Mouse (Mus musculus): ENCODE data around the gene Parvb. TPM values are rescaled to one million over a fixed set of nuclear protein-coding genes. Genes with fewer than 3 reads are reported as not detected.
A peak's percentile ranks its signal among the peaks of the same experiment; 100 is the strongest.

Gene Parvb
- 10 to 100 TPM; 33.2 to 42.1 TPM for total RNA-seq (2021)
- long read RNA-seq, experiment 1, partial matches to known transcripts: 0 of 6 reads
- long read RNA-seq, experiment 1, other reads (novel, unspliced or antisense): 6 of 6 reads
- long read RNA-seq, experiment 2, partial matches to known transcripts: 0 of 3 reads
- long read RNA-seq, experiment 2, other reads (novel, unspliced or antisense): 3 of 3 reads

DNA sequence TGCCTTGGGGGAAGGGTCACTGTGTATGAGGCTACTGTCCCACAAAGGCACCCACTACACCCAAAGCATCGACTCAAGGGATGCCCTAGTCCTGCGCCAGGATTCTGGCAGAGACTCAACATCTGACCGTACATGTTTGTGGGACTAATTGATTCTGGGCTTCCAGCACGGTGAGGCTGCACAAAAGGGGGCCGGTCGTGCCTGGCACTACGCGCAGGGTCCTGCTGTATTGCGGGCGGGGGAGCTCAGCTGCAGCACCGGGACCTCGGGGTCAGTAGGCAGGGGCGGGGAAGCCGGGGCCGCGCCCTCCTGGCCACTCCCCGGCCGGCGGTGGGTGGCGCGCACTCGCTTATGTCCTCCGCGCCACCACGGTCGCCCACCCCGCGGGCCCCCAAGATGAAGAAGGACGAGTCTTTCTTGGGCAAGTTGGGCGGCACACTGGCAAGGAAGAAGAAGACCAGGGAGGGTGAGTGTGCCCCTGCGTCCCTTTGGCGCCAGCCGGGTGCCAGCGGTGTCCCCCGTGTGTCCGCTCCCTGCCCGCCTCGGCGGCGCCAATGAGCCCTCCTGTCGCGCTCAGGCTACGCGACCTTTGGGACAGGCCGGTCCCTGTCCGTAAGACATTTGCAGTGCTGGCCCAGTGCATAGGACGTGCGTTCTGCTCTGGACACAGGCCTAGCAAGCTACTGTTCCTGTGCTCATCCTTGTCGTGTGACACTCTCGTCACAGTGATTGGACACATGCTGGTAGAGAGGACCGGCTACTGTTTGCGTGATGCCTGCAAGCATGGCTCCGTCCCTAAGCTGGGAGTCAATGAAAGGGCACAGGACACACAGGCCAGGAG lies at the start of gene Parvb:
Gene Parvb (plus strand): TSS at position 323 of the 841 bp plus-strand sequence.
- DNase-seq: peak; percentile 72

GRCm38 (mm10) chr15:84183967-84184366 lies 47.9 kb upstream of the Parvb start:
- DNase-seq: peak; percentile 46

DNA sequence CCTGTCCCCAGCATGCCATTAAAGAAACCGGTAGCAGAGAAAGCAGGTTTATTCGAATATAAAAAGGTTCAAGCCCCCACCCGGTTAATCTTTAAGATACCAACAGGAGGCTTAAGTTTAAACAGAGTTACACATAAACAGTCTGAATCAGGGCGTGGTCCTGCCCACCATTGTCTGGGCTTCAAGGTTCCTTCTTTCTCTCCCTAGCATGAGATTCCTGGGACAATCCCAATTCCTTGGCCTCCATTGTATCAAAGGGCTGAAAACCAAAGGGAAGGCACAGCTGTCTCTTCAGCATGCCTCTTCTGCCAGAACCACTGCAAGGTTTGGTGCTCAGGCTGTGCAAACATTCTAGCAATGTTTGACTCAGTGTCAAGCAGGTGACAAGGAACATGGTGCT lies 45.6 kb upstream of the Parvb start:
- DNase-seq: no peak

- no peak for DNase-seq
These were observed 42.8 kb upstream of the Parvb start for GRCm38 (mm10) chr15:84188887-84189530.

DNA sequence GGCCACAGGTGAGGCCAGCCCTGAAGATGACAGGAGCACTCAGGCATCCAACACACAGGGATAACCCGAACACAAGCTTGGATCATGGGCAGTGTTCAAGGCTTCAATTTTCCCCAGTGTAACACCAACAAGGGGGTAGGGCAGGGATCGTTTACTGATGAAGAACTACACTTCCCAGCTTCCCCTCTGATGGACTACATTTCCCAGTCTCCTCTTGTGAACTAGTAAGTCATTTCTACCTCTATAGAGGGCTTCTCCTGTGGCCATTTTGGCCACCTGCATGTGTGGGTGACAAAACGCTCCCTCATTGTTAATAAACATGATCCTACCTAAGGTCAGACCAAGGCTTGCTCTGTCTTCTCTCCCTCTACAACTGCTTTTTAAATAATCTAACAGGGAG lies 42.0 kb upstream of the Parvb start:
- no peak for DNase-seq

GRCm38 (mm10) chr15:84191724-84192057 lies 40.2 kb upstream of the Parvb start:
- DNase-seq: no peak

GRCm38 (mm10) chr15:84192058-84192791 lies 39.6 kb upstream of the Parvb start, which contains the start of gene Samm50:
Gene Samm50, plus strand, starts transcription at chr15:84192241.
- DNase-seq: peak; percentile 93

DNA sequence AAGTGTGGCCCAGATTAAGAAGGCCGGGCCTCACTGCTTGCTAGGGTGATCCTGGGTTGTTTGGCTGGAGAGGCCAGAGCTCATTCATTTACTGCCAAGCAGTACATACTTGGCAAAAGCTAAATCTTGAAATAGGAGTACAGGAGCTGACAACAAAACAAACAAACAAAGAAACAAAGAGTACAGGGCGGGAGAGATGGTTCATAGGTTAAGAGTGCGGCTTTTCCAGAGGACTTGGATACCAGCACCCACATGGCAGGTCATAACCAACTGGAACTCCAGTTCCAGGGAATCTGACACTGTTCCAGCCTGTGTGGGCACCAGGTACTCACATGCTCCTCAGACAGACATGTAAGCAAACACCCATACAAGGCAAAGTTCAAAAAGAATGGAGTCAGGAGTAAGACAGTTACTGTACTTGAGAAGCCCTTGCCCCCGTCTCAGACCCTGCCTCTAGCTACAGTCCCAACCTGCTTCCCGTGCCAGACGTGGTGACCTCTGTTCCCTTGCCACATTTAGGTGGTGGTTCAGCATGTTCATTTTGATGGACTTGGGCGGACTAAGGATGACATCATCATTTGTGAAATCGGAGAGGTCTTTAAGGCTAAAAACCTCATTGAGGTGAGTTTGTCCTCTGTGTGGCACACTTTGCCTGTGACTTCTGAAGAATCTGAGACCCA lies 35.2 kb upstream of the Parvb start:
- no peak for DNase-seq

GRCm38 (mm10) chr15:84207327-84207726 lies 24.5 kb upstream of the Parvb start:
- DNase-seq: no peak

- DNase-seq: no peak
These were observed 22.1 kb upstream of the Parvb start for GRCm38 (mm10) chr15:84209517-84210412.

DNA sequence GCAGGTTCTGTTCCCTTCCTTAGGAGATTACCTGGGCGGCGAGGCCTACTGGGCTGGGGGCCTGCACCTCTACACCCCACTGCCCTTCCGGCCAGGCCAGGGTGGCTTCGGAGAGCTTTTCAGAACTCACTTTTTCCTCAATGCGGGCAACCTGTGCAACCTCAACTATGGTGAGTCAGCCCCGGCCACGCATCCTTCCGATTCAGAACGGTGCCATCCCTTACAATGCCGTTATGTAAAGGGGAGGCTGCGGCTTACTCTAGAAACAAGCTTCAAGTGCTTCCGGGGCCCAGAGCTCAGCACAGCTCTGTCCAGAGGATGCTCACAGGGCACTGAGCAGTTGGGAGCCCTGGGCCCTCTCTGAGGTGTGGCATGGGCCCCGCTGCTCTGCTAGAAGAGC lies 21.4 kb upstream of the Parvb start:
- DNase-seq: no peak

DNA sequence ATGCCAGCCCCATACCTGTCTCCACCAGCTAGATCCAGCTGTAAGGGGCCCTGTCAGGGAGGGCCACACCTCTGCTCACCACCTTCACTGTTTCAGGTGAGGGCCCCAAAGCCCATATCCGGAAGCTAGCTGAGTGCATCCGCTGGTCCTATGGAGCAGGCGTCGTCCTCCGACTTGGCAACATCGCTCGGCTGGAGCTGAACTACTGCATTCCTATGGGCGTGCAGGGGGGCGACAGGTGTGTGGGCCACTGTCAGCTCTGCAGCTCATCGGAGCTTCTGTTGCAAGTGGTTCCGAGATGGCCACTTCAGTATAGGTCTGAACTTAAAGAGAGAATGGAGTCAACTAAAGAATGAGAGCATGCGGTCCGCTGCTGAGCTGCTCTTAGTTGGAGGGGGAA lies 20.9 kb upstream of the Parvb start:
- no peak for DNase-seq

- DNase-seq: no peak
These were observed 20.3 kb upstream of the Parvb start for GRCm38 (mm10) chr15:84211564-84211963.

DNA sequence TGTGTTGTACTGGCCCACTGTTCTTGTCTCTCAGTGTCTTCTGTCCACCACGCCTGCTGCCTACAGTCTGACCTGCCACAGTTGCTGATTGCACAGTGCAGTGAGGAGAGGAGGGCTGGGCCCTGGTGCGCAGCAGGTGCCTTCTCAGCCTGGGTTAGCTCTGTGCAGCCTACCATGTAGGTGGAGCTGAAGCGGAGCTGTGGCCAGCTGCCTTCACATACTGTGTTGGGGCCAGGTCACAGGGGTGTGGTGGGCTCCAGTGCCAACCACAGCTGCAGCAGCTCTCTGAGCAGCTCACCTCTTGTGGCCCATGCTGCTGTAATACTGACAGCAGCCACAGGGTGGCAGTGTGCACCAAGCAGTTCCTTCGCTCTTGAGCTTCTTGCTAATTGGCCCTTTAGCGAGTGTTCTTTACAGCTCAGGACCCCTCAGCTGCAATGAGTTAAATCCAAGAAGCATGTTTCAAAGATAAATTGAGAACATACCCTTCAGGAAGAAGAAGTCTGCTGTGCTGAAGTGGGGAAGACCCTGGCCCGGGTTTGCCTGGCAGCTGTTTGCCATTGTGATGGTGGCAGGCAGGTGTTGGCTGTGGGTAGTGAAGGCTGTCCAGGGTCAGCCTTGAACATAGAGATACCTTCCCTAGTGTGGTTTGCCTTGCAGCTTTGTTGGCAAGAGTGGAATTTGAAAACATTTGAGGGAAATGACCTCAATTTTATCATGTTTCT lies 19.6 kb upstream of the Parvb start:
- peak; percentile 93 for DNase-seq

DNA sequence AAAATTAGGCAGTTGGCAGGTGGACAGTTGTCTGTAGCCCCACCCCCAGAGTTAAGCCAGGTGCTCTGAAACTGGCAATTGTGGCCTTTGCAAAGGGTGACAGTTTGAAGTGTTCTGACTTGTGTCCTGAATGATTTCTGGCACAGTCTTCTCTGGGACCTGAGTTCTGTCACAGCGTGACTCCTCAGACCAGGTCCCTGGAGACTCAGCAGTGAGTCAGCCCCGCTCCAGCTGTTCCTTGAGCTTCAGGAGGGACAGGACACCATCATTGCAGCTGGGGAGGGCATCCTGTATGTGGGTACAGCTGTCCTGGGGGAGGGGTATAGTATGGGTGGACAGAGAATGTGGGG lies 19.1 kb upstream of the Parvb start:
- DNase-seq: peak; percentile 56

GRCm38 (mm10) chr15:84213162-84213739 lies 18.6 kb upstream of the Parvb start:
- no peak for DNase-seq

GRCm38 (mm10) chr15:84214476-84214875 lies 17.4 kb upstream of the Parvb start:
- DNase-seq: no peak

GRCm38 (mm10) chr15:84215273-84215672 lies 16.6 kb upstream of the Parvb start:
- no peak for DNase-seq

DNA sequence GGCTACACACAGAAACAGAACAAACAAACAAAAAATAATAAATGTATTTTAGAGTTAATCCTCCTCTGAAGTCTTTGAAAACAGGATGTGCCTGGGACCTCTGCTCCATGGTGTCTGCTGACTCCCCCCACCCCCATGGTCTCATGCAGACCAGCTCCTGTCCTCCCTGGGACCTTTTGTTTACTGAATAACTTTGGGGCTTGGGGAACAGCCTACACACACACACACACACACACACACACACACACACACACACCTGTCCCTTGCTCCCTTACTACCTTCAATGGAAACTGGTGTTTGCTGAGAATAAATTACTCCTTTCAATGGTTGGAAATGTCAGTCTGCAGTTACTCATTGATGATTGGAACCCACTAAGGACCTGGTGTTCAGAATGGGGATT lies 15.8 kb upstream of the Parvb start:
- DNase-seq: no peak

DNA sequence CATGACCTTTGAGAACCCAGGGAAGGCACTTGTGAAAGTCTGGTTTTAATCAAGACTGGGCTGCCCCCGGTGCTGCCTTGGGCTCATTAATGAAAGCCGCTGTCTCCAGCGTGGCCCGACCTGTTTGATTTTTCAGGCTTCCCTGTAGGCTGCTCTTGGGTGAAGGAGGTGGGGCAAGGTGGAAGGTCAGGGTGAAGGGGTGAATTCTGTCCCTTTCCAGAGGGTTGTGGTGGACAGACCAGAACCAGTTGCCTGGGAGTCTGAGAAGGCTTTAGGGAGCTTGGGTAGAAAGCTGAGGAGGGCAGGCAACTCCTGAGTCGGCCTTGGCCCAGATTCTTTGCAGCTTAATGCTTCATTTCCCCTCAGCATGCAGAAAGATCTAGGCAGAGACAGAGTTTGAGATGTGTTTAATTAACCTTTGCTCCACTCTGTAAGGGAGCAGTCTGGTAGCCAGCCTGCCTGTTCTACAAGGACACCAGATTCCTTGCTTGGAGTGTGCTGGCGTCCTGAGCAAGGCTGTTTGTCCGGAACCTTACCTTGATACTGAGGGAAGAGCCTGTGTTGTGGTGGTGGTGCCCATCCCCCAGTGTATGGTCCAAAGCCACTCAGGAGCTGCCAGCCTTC lies 15.3 kb upstream of the Parvb start:
- DNase-seq: peak; percentile 64

Measured in adrenal gland, postnatal 10 days (tissue).